12 mouse cellular contexts compared by ENCODE assay signal in genomic region chr15:87583921-87584621, GRCm38 (mm10). TPM values are rescaled to one million over a fixed set of nuclear protein-coding genes. Genes with fewer than 3 reads are reported as not detected.
DNase-seq lines count a peak whose midpoint lies in the region; ATAC-seq lines count a peak whose summit lies in the region.
"Had no signal": no experiment of that assay in that cellular context is flagged by ENCODE, and none has a peak within 500 bp of the region (broad histone marks: within the 10 kb centered on the region; RNA-seq: fewer than 3 reads in every experiment).

No protein-coding gene starts in this region.

- H3K9me3 ChIP-seq in neural tube, embryonic 13.5 days: no peaks in the 10 kb centered on the region
- H3K9me3 ChIP-seq: embryonic facial prominence, embryonic 12.5 days; heart, embryonic 15.5 days had no signal

- WGBS in neural tube, embryonic 13.5 days: 69% methylated on average over 26 of the region's 26 CpGs

- H3K27ac ChIP-seq in neural tube, embryonic 13.5 days (replicated peaks): peak overlapping the region; percentile 49; the same call in 1 of the 2 replicates
- H3K27ac ChIP-seq: embryonic facial prominence, embryonic 12.5 days; heart, embryonic 15.5 days; liver, embryonic 12.5 days had no signal

- H3K9ac ChIP-seq in neural tube, embryonic 13.5 days: peak overlapping the region; percentile 22; the same call in 1 of the 2 replicates
- H3K9ac ChIP-seq: embryonic facial prominence, embryonic 12.5 days; heart, embryonic 15.5 days; liver, embryonic 12.5 days had no signal

- no peak overlapping the region for H3K4me2 ChIP-seq in neural tube, embryonic 13.5 days
- H3K4me2 ChIP-seq: embryonic facial prominence, embryonic 12.5 days; heart, embryonic 15.5 days; liver, embryonic 12.5 days had no signal

- H3K36me3 ChIP-seq in neural tube, embryonic 13.5 days: no peaks in the 10 kb centered on the region
- H3K36me3 ChIP-seq: embryonic facial prominence, embryonic 12.5 days; heart, embryonic 15.5 days; liver, embryonic 12.5 days had no signal

- peaks cover 18% of the 10 kb centered on the region; the same call in 1 of the 2 replicates for H3K4me1 ChIP-seq in neural tube, embryonic 13.5 days (replicated peaks)
- H3K4me1 ChIP-seq: embryonic facial prominence, embryonic 12.5 days; heart, embryonic 15.5 days; liver, embryonic 12.5 days had no signal

- H3K4me3 ChIP-seq in neural tube, embryonic 13.5 days: no peak overlapping the region
- H3K4me3 ChIP-seq: embryonic facial prominence, embryonic 12.5 days; heart, embryonic 15.5 days; liver, embryonic 12.5 days had no signal

- ATAC-seq in neural tube, embryonic 13.5 days (ENCODE audit: low read depth): peak; percentile 72; the same call in 1 of the 2 replicates
- ATAC-seq: liver, embryonic 12.5 days had no signal

- H3K27me3 ChIP-seq in neural tube, embryonic 13.5 days: no peaks in the 10 kb centered on the region
- H3K27me3 ChIP-seq: embryonic facial prominence, embryonic 12.5 days; heart, embryonic 15.5 days; liver, embryonic 12.5 days had no signal

- intact Hi-C loops in heart, postnatal 10 days (cut with DNase I): no loop called here

- peak; percentile 45 for DNase-seq in cerebellum, adult 9-10 months
- no peak for DNase-seq in cerebellum, adult 11 months
- DNase-seq in neural tube, embryonic 10.5 days (ENCODE audit: extremely low spot score, low spot score): no peak
- peak; percentile 61 to 68 for DNase-seq in layer of hippocampus, postnatal 10 days (ENCODE audit: low spot score in 2 of 2)
- DNase-seq in right cerebral cortex, postnatal 14 days: peak; percentile 18
- no peak for DNase-seq in urinary bladder, postnatal 25 days (ENCODE audit: low spot score)
- no peak for DNase-seq in heart, postnatal 10 days
- DNase-seq: adrenal gland, adult 8-10 months had no signal

RNA-seq across cellular contexts. Expression of gene Fam19a5, which starts 40.0 kb away (rescaled TPM):
- 19.8 and 22.9 TPM in 2 replicates for polyA plus RNA-seq in neural tube, embryonic 13.5 days (2015; fragmentation: Nextera tagmentation; extraction: Ambion mirVana)
- total RNA-seq in layer of hippocampus, postnatal 10 days (2021): 10 to 100 TPM; 90.6 to 93.6 TPM
- 1 to 10 TPM; 1.5 to 1.8 TPM for total RNA-seq in heart, postnatal 10 days (2021)

Comparison
In these comparisons a context has a peak if more than half of its experiments do, and no peak if none do; other contexts are left out.
1. DNase-seq: peak in cerebellum, adult 9-10 months (single experiment), layer of hippocampus, postnatal 10 days (2 of 2) and right cerebral cortex, postnatal 14 days (single experiment); none in cerebellum, adult 11 months (single experiment), neural tube, embryonic 10.5 days (single experiment), urinary bladder, postnatal 25 days (single experiment) and heart, postnatal 10 days (0 of 2).
2. RNA of gene Fam19a5, which starts 40.0 kb away (total RNA-seq): 90.6 to 93.6 TPM in layer of hippocampus, postnatal 10 days; 1.5 to 1.8 TPM in heart, postnatal 10 days; every median in the first group is over 10 times any median in the second.